Mouse (Mus musculus): Measurements from ENCODE around the gene Zdhhc8. TPM values are rescaled to one million over a fixed set of nuclear protein-coding genes. Genes with fewer than 3 reads are reported as not detected.

The Zdhhc8 gene
- polyA plus RNA-seq, 1 experiment from 2014 or later, result 16.9 TPM

DNA sequence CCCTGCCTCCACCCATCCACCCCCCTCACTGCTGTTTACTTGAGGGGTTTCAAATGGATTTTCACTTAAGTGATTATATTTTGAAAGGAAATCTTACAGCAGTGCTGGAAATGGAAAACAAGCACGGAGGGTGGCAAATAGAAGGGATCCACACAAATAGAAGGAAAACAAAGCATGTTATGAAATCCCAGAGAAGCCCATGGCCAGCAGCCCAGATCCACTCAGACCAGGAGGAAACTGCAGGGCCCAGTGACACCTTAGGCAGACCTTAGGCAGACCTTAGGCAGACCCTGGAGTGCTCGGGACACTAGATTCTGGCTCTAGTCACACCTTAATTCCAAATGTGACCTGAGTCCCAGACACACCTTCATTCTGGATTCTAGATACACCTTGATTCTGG is 43.9 kb downstream of the Zdhhc8 start:
- ATAC-seq (ENCODE audit: low FRiP score), result no peak
- 91% methylated on average over 2 of the region's 2 CpGs for WGBS

DNA sequence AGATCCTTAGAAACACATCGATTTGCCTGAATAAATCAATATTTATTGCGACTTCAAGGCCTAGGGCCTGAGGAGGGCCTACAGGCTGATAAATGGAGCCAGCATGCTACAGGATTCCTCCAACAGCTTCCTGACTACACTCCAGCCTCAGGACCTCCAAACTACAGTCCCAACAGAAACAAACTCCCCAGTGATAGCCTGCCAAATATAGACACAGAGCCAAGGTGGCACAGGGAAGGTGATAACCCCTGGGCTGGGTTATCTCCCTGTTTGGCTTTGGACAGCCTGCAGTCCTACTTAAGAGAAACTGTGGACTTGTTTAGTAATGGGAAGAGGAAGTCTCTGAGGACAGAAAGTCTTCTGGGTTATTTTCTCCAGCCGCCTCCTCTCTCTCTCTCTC is 47.7 kb downstream of the Zdhhc8 start:
- Histone ChIP-seq H3K4me2 (no peak overlapping the region), H3K4me1 (peaks cover 15% of the 10 kb centered on the region), H3K36me3 (no peaks in the 10 kb centered on the region), H3K4me3 (replicated peaks) (no peak overlapping the region), H3K27me3 (replicated peaks) (no peaks in the 10 kb centered on the region), H3K9me3 (replicated peaks) (no peaks in the 10 kb centered on the region), H3K27ac (replicated peaks) (no peak overlapping the region), H3K9ac (replicated peaks) (no peak overlapping the region)
- WGBS, result 95% methylated on average over 3 of the region's 3 CpGs
- ATAC-seq (ENCODE audit: low FRiP score), result no peak

More for the DNA sequence above, 43.9 kb downstream of the Zdhhc8 start:
- Histone ChIP-seq H3K27me3 (replicated peaks) (no peaks in the 10 kb centered on the region), H3K36me3 (no peaks in the 10 kb centered on the region), H3K4me2 (no peak overlapping the region), H3K9ac (replicated peaks) (no peak overlapping the region), H3K4me1 (peaks cover 29% of the 10 kb centered on the region), H3K4me3 (replicated peaks) (no peak overlapping the region), H3K27ac (replicated peaks) (no peak overlapping the region), H3K9me3 (replicated peaks) (no peaks in the 10 kb centered on the region)

DNA sequence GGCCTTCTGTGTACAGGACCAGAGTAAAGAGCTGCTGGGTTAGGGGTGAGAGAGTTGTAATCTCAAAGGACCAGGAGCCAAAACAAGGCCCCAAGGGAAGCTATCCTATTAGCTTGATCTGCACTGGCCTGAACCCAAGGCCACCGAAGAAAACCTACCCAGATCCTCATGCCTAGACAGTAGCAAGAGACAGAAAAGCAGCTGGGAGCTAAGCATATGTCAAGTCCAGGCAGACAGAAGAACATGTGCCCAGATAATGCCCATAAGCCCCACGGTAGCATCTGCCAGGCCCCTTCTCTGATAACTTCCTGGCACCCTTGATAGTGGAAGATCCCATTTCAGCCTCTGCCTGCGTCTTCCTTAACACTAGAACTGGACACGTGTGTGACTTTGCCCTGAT is 48.1 kb downstream of the Zdhhc8 start:
- no peak overlapping the region for H3K4me2 ChIP-seq
- ATAC-seq (ENCODE audit: low FRiP score), result no peak
- 83% methylated on average over 4 of the region's 4 CpGs for WGBS
- H3K9ac ChIP-seq (replicated peaks), result no peak overlapping the region
- H3K27me3 ChIP-seq (replicated peaks), result no peaks in the 10 kb centered on the region
- H3K9me3 ChIP-seq (replicated peaks), result no peaks in the 10 kb centered on the region
- H3K36me3 ChIP-seq, result no peaks in the 10 kb centered on the region
- 0 out of 2 replicates have a peak overlapping the region, but pooled peaks have one; percentile 15 for H3K27ac ChIP-seq (replicated peaks)
- peaks cover 19% of the 10 kb centered on the region for H3K4me1 ChIP-seq
- H3K4me3 ChIP-seq (replicated peaks), result no peak overlapping the region

DNA sequence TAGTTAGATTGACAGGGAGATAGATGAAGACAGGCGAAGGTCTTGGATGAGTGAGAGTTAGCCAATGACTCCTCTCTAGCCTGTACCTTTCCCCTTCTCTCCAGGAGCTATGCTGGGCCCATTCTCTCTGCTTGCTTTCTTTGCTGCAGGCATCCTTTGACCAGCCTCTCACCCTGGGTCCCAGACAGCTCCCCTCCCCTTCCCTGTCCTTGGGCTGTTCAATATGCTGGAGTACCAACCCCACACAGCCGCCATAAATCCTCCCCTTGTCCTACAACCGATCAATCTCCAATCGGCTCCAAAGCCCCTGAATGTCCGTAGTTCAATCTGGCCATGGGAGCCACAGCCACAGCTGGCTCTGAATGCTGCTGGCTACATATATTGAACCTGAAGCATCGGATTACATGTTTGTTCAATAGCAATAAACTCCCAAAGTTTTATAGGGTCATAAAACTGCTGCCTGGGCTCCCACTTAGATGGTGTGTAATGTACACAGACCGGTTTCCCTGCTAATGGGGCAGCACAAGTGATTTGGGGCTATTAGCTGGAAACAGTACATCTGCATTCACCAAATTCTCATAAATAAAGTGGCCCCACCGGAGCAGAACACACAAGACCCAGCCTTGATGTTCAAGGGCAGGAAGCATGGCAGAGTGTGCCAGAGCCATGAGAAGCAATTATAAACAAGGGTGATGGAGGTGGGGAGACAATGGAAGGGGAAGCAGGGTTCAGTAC is 49.1 kb downstream of the Zdhhc8 start:
- H3K9ac ChIP-seq (replicated peaks), result no peak overlapping the region
- H3K36me3 ChIP-seq, result no peaks in the 10 kb centered on the region
- 21% methylated on average over 8 of the region's 8 CpGs for WGBS
- H3K4me2 ChIP-seq, result no peak overlapping the region
- H3K27me3 ChIP-seq (replicated peaks), result no peaks in the 10 kb centered on the region
- H3K9me3 ChIP-seq (replicated peaks), result no peaks in the 10 kb centered on the region
- H3K4me1 ChIP-seq, result peaks cover 28% of the 10 kb centered on the region
- peak overlapping the region; percentile 15; the same call in 1 of the 2 replicates for H3K27ac ChIP-seq (replicated peaks)
- no peak overlapping the region for H3K4me3 ChIP-seq (replicated peaks)
- ATAC-seq (ENCODE audit: low FRiP score), result peak; percentile 30; the same call in 1 of the 2 replicates

DNA sequence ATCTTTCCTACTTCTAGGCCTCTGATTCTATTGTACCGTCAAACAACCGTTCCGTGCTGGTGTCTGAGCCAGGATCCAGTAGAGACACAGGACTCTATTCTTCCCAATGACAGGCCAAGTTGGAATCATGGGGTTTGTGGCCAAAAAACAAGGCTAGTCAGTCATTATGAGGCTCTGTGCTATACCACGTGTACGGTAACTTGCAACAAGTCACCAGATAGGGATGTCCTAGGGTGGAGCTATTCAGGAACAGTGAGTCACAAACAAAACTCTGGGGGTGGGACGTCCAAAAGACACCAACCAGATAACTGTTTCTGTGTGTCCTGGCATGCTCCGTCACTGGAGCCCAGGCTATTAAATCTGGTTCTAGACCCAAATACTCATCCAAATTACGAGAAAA is 52.2 kb downstream of the Zdhhc8 start:
- H3K4me3 ChIP-seq (replicated peaks), result no peak overlapping the region
- no peaks in the 10 kb centered on the region for H3K27me3 ChIP-seq (replicated peaks)
- no peak overlapping the region for H3K9ac ChIP-seq (replicated peaks)
- no peak for ATAC-seq (ENCODE audit: low FRiP score)
- no peaks in the 10 kb centered on the region for H3K9me3 ChIP-seq (replicated peaks)
- H3K4me1 ChIP-seq, result peaks cover 32% of the 10 kb centered on the region
- no peak overlapping the region for H3K27ac ChIP-seq (replicated peaks)
- H3K36me3 ChIP-seq, result no peaks in the 10 kb centered on the region
- no peak overlapping the region for H3K4me2 ChIP-seq
- 81% methylated on average over 8 of the region's 8 CpGs for WGBS

DNA sequence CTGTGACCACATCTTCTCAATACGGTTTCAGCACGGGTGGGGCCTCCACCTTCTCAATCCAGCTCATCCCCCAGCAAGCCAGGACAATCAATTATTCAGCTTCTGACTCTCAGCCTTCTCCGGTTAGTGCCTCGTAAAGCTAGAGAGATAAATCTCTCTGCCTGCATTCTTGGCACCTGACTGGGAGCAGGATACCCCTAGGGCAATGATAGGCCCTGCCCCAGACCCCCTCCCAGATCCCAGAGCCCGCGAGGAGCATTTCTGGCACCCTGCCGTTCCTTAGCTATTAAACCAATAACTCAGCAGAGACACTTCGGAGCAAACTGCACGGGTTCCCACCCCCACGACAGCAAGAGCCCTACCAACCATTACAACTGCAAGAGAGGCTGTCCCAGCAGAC is 53.5 kb downstream of the Zdhhc8 start:
- peaks cover 28% of the 10 kb centered on the region for H3K4me1 ChIP-seq
- H3K4me2 ChIP-seq, result no peak overlapping the region
- 6% methylated on average over 10 of the region's 10 CpGs for WGBS
- peak overlapping the region; percentile 48; the same call in 1 of the 2 replicates for H3K27ac ChIP-seq (replicated peaks)
- H3K36me3 ChIP-seq, result no peaks in the 10 kb centered on the region
- no peaks in the 10 kb centered on the region for H3K27me3 ChIP-seq (replicated peaks)
- no peaks in the 10 kb centered on the region for H3K9me3 ChIP-seq (replicated peaks)
- H3K9ac ChIP-seq (replicated peaks), result no peak overlapping the region
- H3K4me3 ChIP-seq (replicated peaks), result no peak overlapping the region
- peak; percentile 36 for ATAC-seq (ENCODE audit: low FRiP score)

DNA sequence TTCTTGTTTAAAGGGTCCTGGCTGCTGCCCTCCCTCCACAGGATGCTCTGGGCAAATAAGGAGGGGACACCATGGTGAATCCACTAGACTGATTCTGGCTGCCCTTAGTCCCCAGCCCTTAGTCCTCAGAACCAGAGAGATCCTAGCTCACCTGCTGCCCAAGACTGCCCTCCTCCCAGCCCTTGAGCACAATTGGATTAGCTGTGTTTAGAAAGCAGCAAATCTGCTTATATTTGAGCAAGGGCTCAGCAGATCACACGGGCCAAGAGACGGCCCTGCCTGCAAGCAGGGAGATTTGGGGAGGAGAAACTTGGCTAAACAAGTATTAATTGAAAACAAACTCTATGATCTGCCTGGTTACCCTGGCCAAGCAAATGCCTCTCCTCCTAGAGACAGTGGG is 55.3 kb downstream of the Zdhhc8 start:
- peaks cover 27% of the 10 kb centered on the region for H3K4me1 ChIP-seq
- no peak overlapping the region for H3K4me3 ChIP-seq (replicated peaks)
- H3K4me2 ChIP-seq, result no peak overlapping the region
- H3K9me3 ChIP-seq (replicated peaks), result no peaks in the 10 kb centered on the region
- H3K36me3 ChIP-seq, result no peaks in the 10 kb centered on the region
- no peak for ATAC-seq (ENCODE audit: low FRiP score)
- no peak overlapping the region for H3K9ac ChIP-seq (replicated peaks)
- 77% methylated on average over 2 of the region's 2 CpGs for WGBS
- 0 out of 2 replicates have a peak, but pooled peaks cover 3% of the 10 kb centered on the region for H3K27me3 ChIP-seq (replicated peaks)
- no peak overlapping the region for H3K27ac ChIP-seq (replicated peaks)

DNA sequence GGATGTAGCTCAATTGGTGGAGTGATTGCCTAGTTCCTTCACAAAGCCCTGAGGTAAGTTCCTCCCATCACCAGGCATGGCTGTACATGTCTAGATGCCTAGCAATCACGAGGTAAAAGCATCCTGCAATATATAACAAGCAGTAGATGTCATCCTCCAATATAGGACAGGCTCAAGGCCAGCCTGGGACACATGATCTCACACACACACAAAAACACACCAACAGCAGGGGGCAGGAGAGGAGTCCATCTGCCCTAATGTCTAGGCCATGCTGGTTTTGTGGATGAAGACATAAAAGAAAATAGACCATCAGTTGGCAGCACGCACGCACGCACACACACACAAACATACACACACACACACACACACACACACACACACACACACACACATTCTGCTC is 58.2 kb downstream of the Zdhhc8 start:
- Histone ChIP-seq H3K36me3 (no peaks in the 10 kb centered on the region), H3K27me3 (replicated peaks) (0 out of 2 replicates have a peak, but pooled peaks cover 3% of the 10 kb centered on the region), H3K9me3 (replicated peaks) (no peaks in the 10 kb centered on the region), H3K4me2 (no peak overlapping the region), H3K4me1 (peaks cover 28% of the 10 kb centered on the region), H3K4me3 (replicated peaks) (no peak overlapping the region), H3K27ac (replicated peaks) (no peak overlapping the region), H3K9ac (replicated peaks) (no peak overlapping the region)
- WGBS, result 74% methylated on average over 4 of the region's 4 CpGs
- no peak for ATAC-seq (ENCODE audit: low FRiP score)

DNA sequence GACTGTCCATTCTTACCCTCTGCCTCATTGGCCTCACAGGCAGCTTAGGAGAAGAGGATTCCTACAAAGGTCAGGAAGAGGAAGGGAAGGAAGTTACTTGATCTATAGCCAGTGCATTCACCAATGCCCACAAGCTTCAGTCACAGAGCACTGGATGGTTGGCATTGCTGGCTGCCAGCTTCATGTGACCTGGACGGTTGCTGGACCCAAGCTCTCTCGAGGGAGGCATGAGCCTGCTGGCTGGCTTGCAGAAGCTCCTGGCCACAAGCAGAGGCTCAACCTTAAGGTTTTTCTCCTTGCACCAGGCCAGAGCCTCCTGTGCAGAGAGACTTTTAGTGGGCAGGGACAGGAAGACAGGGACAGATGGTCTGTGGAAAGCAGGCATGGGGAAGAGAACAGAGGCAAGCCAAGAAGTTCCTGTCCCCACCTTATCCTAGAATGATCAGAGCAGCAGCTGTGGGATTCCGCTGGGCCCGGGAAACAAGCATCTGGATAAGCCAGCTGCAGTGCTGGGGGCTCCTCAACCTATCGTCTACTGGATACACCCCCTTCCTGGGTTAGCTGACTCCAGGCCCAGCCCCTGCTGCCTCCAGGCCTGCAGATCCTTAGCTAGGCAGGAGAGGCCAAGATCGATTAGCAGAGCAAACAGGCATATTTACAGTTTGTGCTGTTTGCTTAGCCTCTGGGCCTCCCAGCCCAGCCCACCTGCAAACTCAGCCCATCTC is 59.0 kb downstream of the Zdhhc8 start:
- 55% methylated on average over 6 of the region's 6 CpGs for WGBS
- Histone ChIP-seq H3K4me3 (replicated peaks) (no peak overlapping the region), H3K4me2 (no peak overlapping the region), H3K27me3 (replicated peaks) (0 out of 2 replicates have a peak, but pooled peaks cover 3% of the 10 kb centered on the region), H3K9me3 (replicated peaks) (no peaks in the 10 kb centered on the region), H3K36me3 (no peaks in the 10 kb centered on the region), H3K4me1 (peaks cover 21% of the 10 kb centered on the region), H3K9ac (replicated peaks) (no peak overlapping the region), H3K27ac (replicated peaks) (no peak overlapping the region)
- no peak for ATAC-seq (ENCODE audit: low FRiP score)

DNA sequence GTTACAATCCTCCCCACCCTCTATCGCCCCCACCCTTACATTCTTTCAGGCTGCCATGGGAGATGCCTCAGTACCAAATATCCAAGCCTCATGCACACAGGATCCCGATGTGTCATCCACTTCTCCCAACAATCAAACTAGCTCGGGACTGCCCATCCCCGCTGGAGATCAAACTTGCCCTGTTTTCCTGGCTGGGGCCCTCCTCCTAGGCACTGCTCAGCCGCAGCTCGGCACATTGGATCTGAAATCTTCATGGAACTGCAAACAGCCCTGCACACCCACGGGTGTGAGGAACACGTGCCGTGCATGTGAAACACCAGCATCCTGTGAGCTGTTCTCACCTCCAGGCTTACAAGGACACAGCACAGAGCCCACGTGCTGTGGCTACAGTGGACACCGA is 61.1 kb downstream of the Zdhhc8 start:
- no peak overlapping the region for H3K4me2 ChIP-seq
- peaks cover 16% of the 10 kb centered on the region for H3K4me1 ChIP-seq
- no peaks in the 10 kb centered on the region for H3K9me3 ChIP-seq (replicated peaks)
- no peaks in the 10 kb centered on the region for H3K36me3 ChIP-seq
- no peak for ATAC-seq (ENCODE audit: low FRiP score)
- no peak overlapping the region for H3K9ac ChIP-seq (replicated peaks)
- 76% methylated on average over 11 of the region's 11 CpGs for WGBS
- 0 out of 2 replicates have a peak, but pooled peaks cover 3% of the 10 kb centered on the region for H3K27me3 ChIP-seq (replicated peaks)
- H3K27ac ChIP-seq (replicated peaks), result no peak overlapping the region
- no peak overlapping the region for H3K4me3 ChIP-seq (replicated peaks)

DNA sequence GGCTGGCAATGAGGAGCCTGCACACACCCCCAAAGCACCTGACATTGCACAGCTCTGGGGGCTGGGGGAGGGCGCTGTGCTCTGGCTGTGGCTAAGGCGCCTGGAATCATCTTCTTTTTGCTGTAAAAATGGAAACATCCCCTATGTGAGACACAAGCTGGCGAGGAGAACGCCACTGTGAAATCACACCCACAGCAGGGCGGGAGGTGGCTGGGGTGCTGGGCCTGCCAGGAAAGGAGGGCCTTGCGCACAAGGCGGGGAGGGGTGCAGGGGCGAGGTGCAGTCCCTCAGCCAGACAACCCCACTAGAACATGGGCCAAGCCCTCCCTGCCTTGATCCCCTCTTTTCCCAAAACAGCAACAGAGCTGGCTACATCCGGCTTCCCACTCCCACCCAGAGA is 61.7 kb downstream of the Zdhhc8 start:
- WGBS, result 83% methylated on average over 9 of the region's 9 CpGs
- ATAC-seq (ENCODE audit: low FRiP score), result no peak
- no peak overlapping the region for H3K9ac ChIP-seq (replicated peaks)

More for the DNA sequence above, 61.7 kb downstream of the Zdhhc8 start:
- H3K27ac ChIP-seq (replicated peaks), result no peak overlapping the region
- no peak overlapping the region for H3K4me3 ChIP-seq (replicated peaks)
- no peak overlapping the region for H3K4me2 ChIP-seq
- H3K4me1 ChIP-seq, result peaks cover 16% of the 10 kb centered on the region
- 0 out of 2 replicates have a peak, but pooled peaks cover 3% of the 10 kb centered on the region for H3K27me3 ChIP-seq (replicated peaks)
- no peaks in the 10 kb centered on the region for H3K9me3 ChIP-seq (replicated peaks)
- H3K36me3 ChIP-seq, result no peaks in the 10 kb centered on the region
